Mouse (Mus musculus): Measurements from ENCODE around the gene Pkd2l1.

Gene Pkd2l1

GRCm38 (mm10) chr19:44107661-44108521, 84.4 kb downstream of the Pkd2l1 start:
- in situ Hi-C loops (cut with MboI; ENCODE audit: low sequenced_read_pairs), result no loop called here

GRCm38 (mm10) chr19:44106831-44107660, 85.2 kb downstream of the Pkd2l1 start, which contains the start of gene Chuk:
Gene Chuk, minus strand, starts transcription at chr19:44107480.
- in situ Hi-C loops (cut with MboI; ENCODE audit: low sequenced_read_pairs), result no loop called here

GRCm38 (mm10) chr19:44104393-44104792, 87.8 kb downstream of the Pkd2l1 start:
- in situ Hi-C loops (cut with MboI; ENCODE audit: low sequenced_read_pairs), result no loop called here

- in situ Hi-C loops (cut with MboI; ENCODE audit: low sequenced_read_pairs), result no loop called here
Observed at GRCm38 (mm10) chr19:44103001-44103400, 89.2 kb downstream of the Pkd2l1 start.

DNA sequence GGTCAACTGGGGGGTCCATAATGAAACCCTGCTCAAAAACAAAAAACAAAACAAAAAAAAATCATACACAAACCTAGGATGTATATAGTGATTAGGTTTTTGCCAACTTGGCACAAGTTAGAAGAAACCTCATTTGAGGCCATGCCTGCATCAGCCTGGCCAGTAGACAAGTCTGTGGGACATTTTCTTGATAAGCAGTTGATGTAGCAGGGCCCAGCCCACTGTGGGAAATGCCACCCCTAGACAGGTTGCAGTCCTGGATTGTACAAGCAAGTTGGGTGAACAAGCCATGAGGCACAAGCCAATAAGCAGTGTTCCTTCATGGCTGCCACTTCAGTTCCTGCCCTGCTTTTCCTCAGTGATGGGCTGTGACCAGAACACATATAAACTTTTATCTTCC, 91.4 kb downstream of the Pkd2l1 start:
- in situ Hi-C loops (cut with MboI; ENCODE audit: low sequenced_read_pairs), result no loop called here

Data from CH12F3 (cell line).